Mouse (Mus musculus): ENCODE results near the gene Nop2.

Gene Nop2

GRCm38 (mm10) chr6:125173256-125173655 lies 41.5 kb downstream of the Nop2 start:
- DNase-seq (ENCODE audit: low spot score), result no peak

DNA sequence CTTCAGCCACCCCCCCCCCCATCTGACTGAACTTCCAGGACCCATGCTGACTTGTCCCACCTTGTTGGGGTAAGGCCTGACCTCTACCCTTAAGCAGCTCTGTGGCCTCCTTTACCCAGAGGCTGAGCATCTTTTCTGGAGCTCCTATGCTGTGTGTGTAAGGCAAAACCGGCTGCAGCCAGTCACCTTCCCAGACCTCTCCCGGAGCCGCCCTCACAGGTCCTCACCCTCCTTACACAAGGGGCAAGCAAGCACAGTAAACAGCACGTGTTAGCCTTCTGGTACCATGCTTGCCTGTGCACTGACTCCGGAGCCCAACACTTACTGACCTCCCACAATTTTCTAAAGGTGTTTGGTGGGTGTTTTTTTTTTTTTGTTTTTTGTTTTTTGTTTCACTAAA lies 43.8 kb downstream of the Nop2 start:
- no peak for DNase-seq (ENCODE audit: low spot score)

DNA sequence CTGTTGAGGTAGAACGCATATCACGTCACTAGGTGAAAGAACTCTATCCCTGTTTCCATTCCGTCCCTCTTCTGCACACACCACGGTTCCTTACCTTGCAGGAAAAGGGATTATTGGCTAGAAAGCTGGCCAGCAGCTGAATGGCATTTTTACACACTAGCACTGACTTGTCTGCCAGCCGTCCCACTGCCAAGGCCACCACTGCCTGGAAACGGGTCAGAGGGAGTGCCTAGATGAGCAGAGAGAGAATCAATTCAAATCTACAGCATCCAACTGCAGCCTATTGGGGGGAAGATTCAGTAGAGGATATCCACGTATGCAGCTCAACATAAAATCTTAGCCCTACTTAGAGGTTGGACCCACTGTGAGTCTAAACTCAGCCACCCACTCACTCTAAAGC lies 47.9 kb downstream of the Nop2 start:
- DNase-seq (ENCODE audit: low spot score), result no peak

DNA sequence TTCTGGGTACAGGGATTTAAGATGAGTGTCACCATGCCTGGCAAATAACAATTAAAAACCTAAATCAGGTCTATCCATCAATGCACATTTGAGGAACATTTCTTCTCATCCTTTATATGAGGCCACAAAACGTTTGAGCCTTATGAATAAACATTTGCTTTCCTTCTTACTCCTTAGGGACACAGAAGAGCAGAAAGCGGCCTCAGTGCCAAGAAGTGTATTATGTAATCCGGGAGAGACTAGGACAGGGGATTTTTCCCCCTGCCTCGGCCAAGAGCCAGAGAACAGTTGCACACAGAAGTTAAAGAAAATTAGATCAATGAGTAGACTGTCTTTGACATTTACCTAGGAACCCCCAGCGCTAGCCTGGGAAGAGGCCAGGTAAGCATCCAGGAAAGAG lies 50.4 kb downstream of the Nop2 start:
- DNase-seq (ENCODE audit: low spot score), result no peak

DNA sequence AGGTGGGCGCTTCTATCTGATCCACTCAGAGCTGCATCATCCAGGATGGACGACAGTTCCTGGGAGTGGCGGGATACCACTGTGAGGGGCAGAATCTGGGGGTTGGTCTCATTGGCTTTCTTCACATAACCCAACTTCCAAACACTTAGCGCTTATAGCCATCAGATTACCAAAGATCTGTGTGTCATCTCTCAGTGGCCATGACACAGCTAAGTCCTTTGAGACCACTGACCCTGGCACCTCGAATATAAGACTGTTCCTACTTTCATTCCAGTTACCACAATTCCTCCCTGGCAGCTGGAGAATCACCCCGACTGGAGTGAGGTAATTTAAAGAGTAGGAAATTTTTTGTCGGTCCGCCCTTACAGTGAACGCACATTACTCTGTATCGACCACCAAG lies 54.5 kb downstream of the Nop2 start:
- DNase-seq (ENCODE audit: low spot score), result no peak

- no peak for DNase-seq (ENCODE audit: low spot score)
Measured at GRCm38 (mm10) chr6:125190816-125191215, 59.1 kb downstream of the Nop2 start.

GRCm38 (mm10) chr6:125191332-125192015 lies 59.8 kb downstream of the Nop2 start, which contains the start of the genes Ncapd2 and Mrpl51:
Gene Ncapd2, minus strand, starts transcription at chr6:125191701.
Gene Mrpl51, plus strand, starts transcription at chr6:125191801.
- DNase-seq (ENCODE audit: low spot score), result peak; percentile 99

DNA sequence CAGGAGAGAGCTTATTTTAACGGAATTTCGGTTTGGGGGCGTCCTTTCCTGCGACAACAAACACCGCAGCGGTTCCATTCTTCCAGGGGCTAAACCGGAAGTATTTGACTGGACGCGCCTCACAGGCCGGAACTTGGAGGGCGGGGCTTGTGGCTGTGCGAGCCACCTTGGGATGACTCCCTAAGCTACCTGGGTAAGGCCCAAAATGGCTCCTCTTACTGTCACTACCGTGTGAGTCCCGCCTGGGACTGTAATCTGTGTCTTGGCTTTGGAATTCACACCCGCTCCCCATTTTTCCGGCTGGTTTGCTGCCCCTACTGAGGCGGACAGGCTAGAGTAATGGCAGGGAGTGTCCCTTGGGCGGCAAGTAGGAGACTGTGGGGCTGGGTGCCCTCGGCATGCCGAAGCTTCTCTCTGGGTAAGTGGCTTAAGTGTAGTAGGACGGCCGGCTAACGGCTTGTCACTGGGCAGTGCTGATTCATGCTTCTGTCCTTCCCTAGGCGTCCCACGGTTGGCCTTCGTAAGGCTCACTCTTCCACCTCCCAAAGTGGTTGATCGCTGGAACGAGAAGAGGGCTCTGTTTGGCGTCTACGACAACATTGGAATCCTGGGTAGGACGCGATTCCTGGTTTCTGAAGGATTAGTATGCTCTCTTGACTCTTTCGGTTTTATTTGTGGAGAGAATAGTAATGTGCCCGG lies 60.5 kb downstream of the Nop2 start:
- peak; percentile 96 for DNase-seq (ENCODE audit: low spot score)

- no peak for DNase-seq (ENCODE audit: low spot score)
Measured at GRCm38 (mm10) chr6:125192841-125193240, 61.1 kb downstream of the Nop2 start.

- DNase-seq (ENCODE audit: low spot score), result no peak
Measured at GRCm38 (mm10) chr6:125193390-125193789, 61.7 kb downstream of the Nop2 start.

All from yolk sac, embryonic 10.5 days (tissue).